Comparison of ENCODE assay signal across 15 mouse cellular contexts in genomic region chr17:10534206-10534605, GRCm38 (mm10).
DNase-seq lines count a peak whose midpoint lies in the region; ATAC-seq and TF ChIP-seq lines count a peak whose summit lies in the region.
"Had no signal": no experiment of that assay in that cellular context is flagged by ENCODE, and none has a peak within 500 bp of the region (broad histone marks: within the 10 kb centered on the region; RNA-seq: fewer than 3 reads in every experiment).

No protein-coding gene starts in this region.

- H3K9me3 ChIP-seq in lung, embryonic 14.5 days (ENCODE audit: low read depth, low read length), result no peaks in the 10 kb centered on the region
- H3K9me3 ChIP-seq in forebrain, embryonic 14.5 days (replicated peaks; ENCODE audit: control insufficient read depth, low read length), result no peaks in the 10 kb centered on the region
- H3K9me3 ChIP-seq in midbrain, postnatal 0 days (ENCODE audit: low read length), result no peaks in the 10 kb centered on the region
- no peaks in the 10 kb centered on the region for H3K9me3 ChIP-seq in lung, postnatal 0 days (ENCODE audit: low read length)
- H3K9me3 ChIP-seq: limb, embryonic 15.5 days; midbrain, embryonic 12.5 days had no signal

- no peak for TF ChIP-seq CTCF in lung, embryonic 14.5 days (IDR thresholded peaks at IDR 0.05; ENCODE audit: low read depth)
- no peak for TF ChIP-seq CTCF in midbrain, postnatal 0 days (IDR thresholded peaks at IDR 0.05)
- no peak for TF ChIP-seq CTCF in lung, postnatal 0 days (IDR thresholded peaks at IDR 0.05)

- ATAC-seq in cerebellum, adult (ENCODE audit: insufficient number of reproducible peaks, low FRiP score, low TSS enrichment), result no peak
- ATAC-seq in lung, embryonic 14.5 days (ENCODE audit: insufficient read depth), result no peak
- peak; percentile 62 for ATAC-seq in forebrain, embryonic 14.5 days
- ATAC-seq in midbrain, postnatal 0 days (ENCODE audit: low FRiP score), result no peak
- no peak for ATAC-seq in monocyte, adult 5-6 weeks (replicated peaks; ENCODE audit: insufficient number of reproducible peaks, low FRiP score, low TSS enrichment, poor library complexity, severe bottlenecking)
- no peak for ATAC-seq in lung, postnatal 0 days

- H3K36me3 ChIP-seq in lung, embryonic 14.5 days (ENCODE audit: insufficient read depth), result no peaks in the 10 kb centered on the region
- H3K36me3 ChIP-seq in forebrain, embryonic 14.5 days (ENCODE audit: control insufficient read depth, insufficient read depth, low read length), result no peaks in the 10 kb centered on the region
- H3K36me3 ChIP-seq in midbrain, postnatal 0 days (ENCODE audit: insufficient read depth, low read length), result no peaks in the 10 kb centered on the region
- H3K36me3 ChIP-seq in lung, postnatal 0 days (ENCODE audit: insufficient read depth, low read length), result no peaks in the 10 kb centered on the region
- H3K36me3 ChIP-seq: limb, embryonic 15.5 days; midbrain, embryonic 12.5 days had no signal

- H3K27me3 ChIP-seq in lung, embryonic 14.5 days (ENCODE audit: insufficient read depth, low read length), result no peaks in the 10 kb centered on the region
- no peaks in the 10 kb centered on the region for H3K27me3 ChIP-seq in forebrain, embryonic 14.5 days (replicated peaks; ENCODE audit: control insufficient read depth, insufficient read depth, low read length)
- H3K27me3 ChIP-seq in midbrain, postnatal 0 days (ENCODE audit: insufficient read depth, low read length), result no peaks in the 10 kb centered on the region
- no peaks in the 10 kb centered on the region for H3K27me3 ChIP-seq in lung, postnatal 0 days (replicated peaks; ENCODE audit: insufficient read depth, low read length)

- no peak overlapping the region for H3K4me2 ChIP-seq in lung, embryonic 14.5 days
- H3K4me2 ChIP-seq in forebrain, embryonic 14.5 days (ENCODE audit: low read length), result no peak overlapping the region
- H3K4me2 ChIP-seq in midbrain, postnatal 0 days (ENCODE audit: low read depth, low read length, poor library complexity, severe bottlenecking), result no peak overlapping the region
- no peak overlapping the region for H3K4me2 ChIP-seq in lung, postnatal 0 days (replicated peaks; ENCODE audit: low read depth, low read length)
- H3K4me2 ChIP-seq: limb, embryonic 15.5 days; midbrain, embryonic 12.5 days had no signal

- WGBS in lung, embryonic 14.5 days, result 63% methylated on average over 8 of the region's 8 CpGs
- 24% methylated on average over 8 of the region's 8 CpGs for WGBS in forebrain, embryonic 14.5 days
- 38% methylated on average over 8 of the region's 8 CpGs for WGBS in midbrain, postnatal 0 days
- WGBS in lung, postnatal 0 days, result 66% methylated on average over 8 of the region's 8 CpGs

- no peaks in the 10 kb centered on the region for H3K4me1 ChIP-seq in lung, embryonic 14.5 days (ENCODE audit: insufficient read depth)
- H3K4me1 ChIP-seq in forebrain, embryonic 14.5 days (ENCODE audit: control insufficient read depth, insufficient read depth, low read length), result peaks cover 10% of the 10 kb centered on the region; the same call in 1 of the 2 replicates
- peaks cover 10% of the 10 kb centered on the region; the same call in 1 of the 2 replicates for H3K4me1 ChIP-seq in midbrain, postnatal 0 days (ENCODE audit: insufficient read depth, low read length)
- H3K4me1 ChIP-seq in lung, postnatal 0 days (ENCODE audit: insufficient read depth, low read depth, low read length), result no peaks in the 10 kb centered on the region

- no peak overlapping the region for H3K9ac ChIP-seq in lung, embryonic 14.5 days
- H3K9ac ChIP-seq in forebrain, embryonic 14.5 days (ENCODE audit: low read length), result no peak overlapping the region
- no peak overlapping the region for H3K9ac ChIP-seq in midbrain, postnatal 0 days (replicated peaks; ENCODE audit: low read length, poor library complexity, severe bottlenecking)
- H3K9ac ChIP-seq in lung, postnatal 0 days (replicated peaks; ENCODE audit: low read depth), result no peak overlapping the region
- H3K9ac ChIP-seq: limb, embryonic 15.5 days; midbrain, embryonic 12.5 days had no signal

- no peak for TF ChIP-seq EP300 in lung, postnatal 0 days (IDR thresholded peaks at IDR 0.05)

- peak; percentile 26 for DNase-seq in cerebellum, adult 9-11 months
- DNase-seq in lung, embryonic 14.5 days, result peak; percentile 17
- no peak for DNase-seq in lung, adult 18-20 months
- DNase-seq in forebrain, embryonic 14.5 days (ENCODE audit: low spot score), result peak; percentile 59
- peak; percentile 66 for DNase-seq in midbrain, postnatal 0 days (ENCODE audit: low spot score)
- DNase-seq in lung, postnatal 0 days (ENCODE audit: low spot score), result no peak
- DNase-seq: adrenal gland, postnatal 10 days; kidney, adult 2 months; lung, postnatal 10 days; spleen, adult 18-20 months had no signal

- no peak overlapping the region for H3K27ac ChIP-seq in lung, embryonic 14.5 days (ENCODE audit: low read depth)
- no peak overlapping the region for H3K27ac ChIP-seq in forebrain, embryonic 14.5 days (ENCODE audit: low read depth, low read length)
- H3K27ac ChIP-seq in midbrain, postnatal 0 days (ENCODE audit: low read depth, low read length), result no peak overlapping the region
- H3K27ac ChIP-seq in lung, postnatal 0 days (ENCODE audit: low read length), result no peak overlapping the region
- H3K27ac ChIP-seq: left cerebral cortex, adult 2 months; limb, embryonic 15.5 days; midbrain, embryonic 12.5 days had no signal

- no peak overlapping the region for H3K4me3 ChIP-seq in lung, embryonic 14.5 days (ENCODE audit: low read depth, low read length)
- no peak overlapping the region for H3K4me3 ChIP-seq in forebrain, embryonic 14.5 days (ENCODE audit: low read depth, low read length)
- H3K4me3 ChIP-seq in midbrain, postnatal 0 days (ENCODE audit: low read depth, low read length), result no peak overlapping the region
- no peak overlapping the region for H3K4me3 ChIP-seq in lung, postnatal 0 days (ENCODE audit: low read depth, low read length)
- H3K4me3 ChIP-seq: left cerebral cortex, adult 2 months; limb, embryonic 15.5 days; midbrain, embryonic 12.5 days had no signal

Comparison
In these comparisons a context has a peak if more than half of its experiments do, and no peak if none do; other contexts are left out.
1. DNase-seq: peak in cerebellum, adult 9-11 months (single experiment), lung, embryonic 14.5 days (single experiment), forebrain, embryonic 14.5 days (single experiment) and midbrain, postnatal 0 days (single experiment); none in lung, adult 18-20 months (0 of 2) and lung, postnatal 0 days (single experiment).